Mouse (Mus musculus): ENCODE measurements around the gene Cntnap2.
"Not testable (repeated sequence)": the region's sequence is repeated elsewhere in the genome, so short reads cannot be mapped to it uniquely, and the experiment has no call there.

The Cntnap2 gene

DNA sequence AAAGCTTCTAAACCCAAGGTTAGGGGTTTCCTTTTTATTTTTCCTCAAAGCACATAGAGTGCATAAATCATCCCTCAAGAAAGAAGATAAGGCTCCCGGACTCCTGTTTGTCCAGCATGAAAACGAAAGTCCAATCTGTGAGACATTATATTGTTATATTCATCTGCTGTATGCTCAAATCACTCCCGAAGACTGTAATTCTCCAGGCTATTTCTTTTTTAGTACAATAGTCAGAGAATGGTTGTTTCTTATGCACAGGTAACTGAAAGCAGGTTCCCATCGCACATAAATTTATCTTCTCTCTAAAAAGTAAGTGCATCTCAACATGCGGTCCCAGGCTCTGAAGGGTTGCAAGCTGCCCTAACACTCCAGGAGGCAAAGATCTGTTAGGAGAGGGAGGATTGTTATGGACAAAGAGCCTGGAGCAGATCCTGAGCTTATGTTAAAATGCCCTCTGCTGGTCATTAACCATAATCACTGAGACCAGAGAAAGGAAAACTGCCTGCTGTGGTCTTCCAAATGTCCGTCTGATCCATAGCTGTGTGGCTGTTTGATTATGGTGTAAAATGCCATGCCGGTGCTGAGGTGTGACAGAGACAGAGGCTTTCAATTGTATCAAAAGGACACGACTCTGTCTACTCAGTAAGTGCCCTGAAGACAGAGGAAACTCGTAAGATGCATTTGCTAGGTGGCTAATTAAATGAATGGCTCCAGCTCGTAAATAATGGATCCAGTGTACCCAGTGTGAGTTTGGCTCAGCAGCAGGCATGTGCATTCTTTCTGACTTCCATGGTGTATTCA is 2116.4 kb downstream of the Cntnap2 start:
- DNase-seq (ENCODE audit: low spot score): peak; percentile 67

DNA sequence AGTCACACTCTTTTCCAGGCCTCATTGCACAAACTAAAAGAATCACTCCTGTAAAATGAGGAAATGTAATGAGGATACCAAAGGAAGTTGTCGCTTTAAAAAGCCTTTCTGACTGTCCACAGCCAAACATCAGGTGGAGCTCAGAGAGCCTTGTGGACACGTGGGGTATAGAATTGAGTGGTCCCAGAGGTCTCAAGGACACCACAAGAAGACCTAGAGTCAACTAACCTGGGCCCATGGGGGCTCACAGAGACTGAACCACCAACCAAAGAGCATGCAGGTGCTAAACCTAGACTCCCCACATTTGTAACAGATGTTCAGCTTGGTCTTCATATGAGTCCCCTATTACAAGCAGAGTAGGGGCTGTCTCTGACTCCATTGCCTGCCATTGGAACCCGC is 2117.0 kb downstream of the Cntnap2 start:
- DNase-seq (ENCODE audit: low spot score): not testable (repeated sequence)

DNA sequence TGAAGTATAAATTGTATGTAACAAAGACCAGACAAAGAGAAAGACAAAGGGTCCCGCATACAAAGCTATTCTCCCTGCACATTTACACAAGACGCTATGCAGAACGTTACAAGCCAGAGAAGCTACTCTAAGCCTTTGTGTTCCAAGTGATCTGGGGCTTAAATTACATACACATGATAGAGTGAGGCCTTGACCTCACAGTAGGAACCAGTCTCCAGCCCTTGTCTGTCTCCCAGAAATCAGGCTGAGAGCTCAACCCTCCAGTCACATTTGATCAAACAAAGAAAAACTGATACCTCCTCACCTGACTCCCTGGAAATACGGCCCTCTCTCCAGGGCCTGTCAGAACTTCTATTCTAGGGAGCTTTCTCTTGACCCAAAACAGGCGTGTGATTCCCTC is 2122.2 kb downstream of the Cntnap2 start:
- not testable (repeated sequence) for DNase-seq (ENCODE audit: low spot score)

DNA sequence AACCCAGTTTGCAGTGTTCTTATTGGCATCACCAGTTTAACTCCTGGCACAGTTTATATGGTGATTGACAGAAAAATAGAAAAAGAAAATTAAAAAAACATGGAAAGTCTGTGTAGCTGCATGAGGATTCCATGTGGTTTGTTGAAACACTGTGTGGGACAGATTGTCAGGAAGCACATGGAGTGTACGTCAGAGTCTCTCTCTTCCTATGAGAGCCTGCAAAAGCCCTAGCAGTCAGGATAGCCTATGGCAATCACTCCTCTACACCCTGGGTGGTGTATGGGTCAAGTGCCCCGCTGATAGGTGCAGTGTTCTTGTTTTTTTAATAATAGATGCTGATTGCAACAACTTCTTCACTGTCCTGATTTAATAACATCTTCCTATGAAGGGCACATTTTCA is 2123.1 kb downstream of the Cntnap2 start:
- DNase-seq (ENCODE audit: low spot score): peak; percentile 82

DNA sequence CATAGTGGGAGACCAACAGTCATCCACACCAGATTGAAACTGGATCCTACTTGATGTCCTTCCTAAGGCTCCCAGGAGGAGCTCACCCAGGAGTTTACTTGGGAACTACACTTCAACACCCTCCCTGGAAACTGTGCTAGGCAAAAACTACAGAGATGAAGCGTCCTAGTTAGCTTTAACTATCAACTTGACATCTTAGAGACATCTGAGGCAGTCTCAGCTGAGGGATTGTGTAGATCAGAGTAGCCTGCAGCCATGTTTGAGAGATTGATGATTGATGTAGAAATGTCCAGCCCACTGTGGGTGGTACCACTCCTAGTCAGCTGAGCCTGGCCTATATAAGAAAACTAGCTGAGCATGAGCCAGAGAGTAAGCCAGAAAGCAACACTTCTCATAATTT is 2123.6 kb downstream of the Cntnap2 start:
- DNase-seq (ENCODE audit: low spot score): peak; percentile 52

DNA sequence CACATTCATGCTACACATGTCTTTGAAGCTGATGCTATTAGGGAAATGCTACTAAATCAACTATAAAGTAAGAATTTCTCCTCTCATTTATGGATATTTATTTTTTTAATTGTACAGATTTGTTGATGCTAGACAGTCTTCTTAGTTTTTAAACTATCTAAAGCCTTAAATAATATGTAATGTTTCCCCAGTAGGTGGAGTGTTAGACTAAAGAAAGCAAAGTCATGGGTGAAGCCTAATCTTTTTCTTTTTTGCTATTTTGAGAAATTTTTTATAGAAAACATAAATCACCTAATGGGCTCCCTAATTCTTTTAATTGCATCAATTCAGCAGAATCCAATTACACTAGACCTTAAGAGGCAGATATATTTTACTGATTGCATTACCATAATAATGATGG is 2124.7 kb downstream of the Cntnap2 start:
- DNase-seq (ENCODE audit: low spot score): not testable (repeated sequence)

DNA sequence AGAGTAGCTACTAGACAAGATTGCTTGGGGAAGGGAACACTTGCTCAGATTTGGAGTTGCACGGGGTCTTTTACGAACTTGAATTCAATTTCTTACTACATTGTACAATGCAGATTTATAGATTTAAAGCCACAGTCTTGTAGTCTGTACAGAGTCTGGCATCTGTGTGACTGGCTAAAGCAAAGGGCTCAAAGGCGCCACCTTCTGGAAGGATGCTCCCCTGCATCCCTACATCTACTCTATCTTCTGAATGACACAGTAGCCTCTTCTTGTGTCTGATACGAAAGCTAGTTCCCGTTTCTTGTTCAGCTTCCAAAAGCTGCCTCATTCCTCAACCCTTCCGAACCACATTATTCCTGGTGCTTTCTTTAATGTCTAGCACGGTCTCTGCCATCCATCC is 2129.0 kb downstream of the Cntnap2 start:
- DNase-seq (ENCODE audit: low spot score): peak; percentile 57

DNA sequence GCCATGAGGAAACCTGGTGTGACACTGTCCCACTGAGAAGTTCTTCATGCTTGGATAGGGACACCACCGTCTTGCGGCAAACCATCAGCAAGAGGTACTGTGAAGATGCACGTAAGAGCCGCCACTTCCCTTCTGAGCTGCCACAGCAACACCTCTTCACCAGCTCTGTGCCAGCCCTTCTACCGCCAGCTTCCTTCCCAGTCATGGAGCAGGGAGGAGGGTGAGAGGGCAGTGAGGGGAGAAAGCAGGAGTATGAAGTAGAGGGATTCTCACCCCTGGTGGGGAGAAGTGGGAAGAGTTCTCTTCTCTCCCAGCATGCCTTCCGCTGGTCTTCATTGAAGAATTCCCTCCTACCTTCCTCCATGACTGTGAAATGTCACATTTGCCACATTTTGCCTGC is 2129.4 kb downstream of the Cntnap2 start:
- DNase-seq (ENCODE audit: low spot score): not testable (repeated sequence)

DNA sequence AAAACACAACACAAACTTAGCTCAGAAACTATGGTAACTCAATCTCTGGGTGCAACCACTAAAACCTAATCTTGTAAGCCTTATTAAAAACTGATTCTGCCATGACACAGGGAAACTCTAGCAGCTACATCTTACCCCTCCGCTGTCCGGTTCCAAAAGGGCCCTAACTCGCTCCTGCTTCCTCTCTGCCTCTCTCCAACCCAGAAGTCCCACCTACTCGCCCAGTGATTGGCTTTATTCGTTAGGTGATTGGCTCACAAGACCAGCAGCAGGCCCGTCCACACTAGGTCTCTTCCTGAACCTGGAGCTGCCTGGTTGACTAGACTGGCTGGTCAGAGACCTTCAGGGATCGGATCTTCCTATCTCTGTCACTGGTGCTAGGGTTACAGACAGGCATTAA is 2131.1 kb downstream of the Cntnap2 start:
- DNase-seq (ENCODE audit: low spot score): no peak

DNA sequence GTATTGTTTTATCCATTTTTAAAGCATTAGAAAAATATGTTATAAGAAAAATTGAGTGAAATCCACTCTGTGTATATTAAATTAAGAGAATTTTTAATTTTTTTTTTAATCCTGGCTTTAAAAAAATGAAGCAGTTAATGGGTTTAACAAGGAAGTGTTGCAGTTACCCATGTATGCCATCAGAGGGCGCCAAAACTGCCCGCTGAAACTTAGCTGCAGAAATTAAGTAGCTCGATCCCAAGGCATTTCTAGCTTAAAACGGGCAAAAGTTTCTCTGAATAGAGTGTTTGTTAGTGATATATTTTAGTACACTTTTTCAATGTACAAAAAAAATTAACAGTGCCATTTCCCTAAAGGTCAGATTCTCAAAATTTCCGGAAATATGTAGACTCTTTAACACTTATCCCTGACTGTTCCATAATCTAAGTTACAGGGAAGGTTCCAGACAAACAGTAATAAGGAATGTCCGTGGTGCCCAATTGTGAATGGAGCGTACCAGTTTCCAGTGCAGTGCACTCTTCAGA is 2132.2 kb downstream of the Cntnap2 start:
- peak; percentile 73 for DNase-seq (ENCODE audit: low spot score)

DNA sequence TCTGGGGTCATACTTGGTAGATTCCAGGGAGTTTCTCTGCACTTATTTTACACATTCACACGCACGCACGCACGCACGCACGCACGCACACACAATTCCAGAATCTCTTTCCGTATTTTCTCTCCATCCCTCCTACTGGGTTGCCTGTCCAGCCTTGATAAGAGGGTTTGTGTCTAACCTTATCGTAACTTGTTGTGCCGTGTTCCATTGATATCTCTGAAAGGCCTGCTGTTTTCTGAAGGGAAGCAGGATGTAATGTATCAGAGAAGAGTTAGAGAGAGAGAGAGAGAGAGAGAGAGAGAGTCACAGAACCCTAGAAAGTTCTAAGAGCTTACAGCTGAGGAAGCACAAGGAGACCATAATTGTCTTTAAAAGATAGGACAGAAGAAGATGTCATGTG is 2132.8 kb downstream of the Cntnap2 start:
- no peak for DNase-seq (ENCODE audit: low spot score)

DNA sequence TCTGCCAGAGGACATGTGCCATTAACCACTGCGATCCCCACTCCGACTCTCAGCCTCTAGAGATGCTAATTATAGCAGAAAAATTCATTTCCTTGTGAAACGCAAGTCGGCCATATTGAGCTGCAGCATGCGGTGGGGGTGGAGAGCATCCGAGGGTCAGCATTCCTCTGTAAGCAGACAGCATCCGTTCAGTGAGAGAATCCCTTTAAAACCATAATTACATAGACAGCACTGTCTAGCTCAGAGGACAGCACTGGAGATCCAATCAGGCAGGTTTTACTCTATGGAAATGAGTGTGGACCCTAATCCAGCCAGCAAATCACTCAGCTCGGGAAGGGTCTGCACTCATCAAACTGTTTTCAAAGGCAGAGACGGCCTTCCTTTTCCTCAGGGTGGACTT is 2133.3 kb downstream of the Cntnap2 start:
- no peak for DNase-seq (ENCODE audit: low spot score)

DNA sequence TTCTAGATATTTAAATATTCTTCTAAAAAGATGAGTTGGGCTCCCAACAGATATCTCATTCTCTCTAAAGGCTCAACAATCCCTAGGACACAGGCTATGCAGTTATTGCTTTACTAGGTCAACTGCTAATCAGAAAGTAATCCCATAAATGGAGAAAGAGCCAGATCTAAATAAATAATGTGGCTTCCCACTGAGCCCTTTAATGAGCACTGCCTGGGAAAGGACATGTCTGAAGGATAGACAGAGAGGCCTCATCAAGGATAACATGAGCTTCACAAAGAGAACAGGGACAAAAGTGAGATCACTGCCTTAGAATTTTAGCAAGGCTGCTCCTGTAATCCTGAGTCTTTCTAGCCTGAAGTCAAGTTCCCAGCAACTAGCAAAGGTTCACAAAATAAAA is 2138.4 kb downstream of the Cntnap2 start:
- DNase-seq (ENCODE audit: low spot score): no peak

DNA sequence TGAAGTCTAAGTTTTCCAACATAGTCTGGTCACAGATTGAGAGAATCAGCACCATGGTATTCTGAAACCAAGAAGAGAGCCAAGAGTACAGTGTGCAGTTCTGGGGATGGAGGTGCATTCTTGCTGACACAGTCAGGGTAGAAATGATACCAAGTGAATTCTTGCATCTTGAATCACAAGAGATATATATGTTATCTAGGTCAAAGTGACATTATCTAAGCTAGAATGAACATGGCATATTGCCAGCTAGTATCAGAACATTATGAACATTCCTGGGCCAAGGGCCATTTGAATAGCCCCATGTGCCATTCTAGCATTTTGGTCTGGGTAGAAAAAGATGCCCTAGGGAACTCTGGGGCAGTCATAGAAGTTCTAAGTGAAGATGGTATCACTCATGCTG is 2141.5 kb downstream of the Cntnap2 start:
- DNase-seq (ENCODE audit: low spot score): no peak

DNA sequence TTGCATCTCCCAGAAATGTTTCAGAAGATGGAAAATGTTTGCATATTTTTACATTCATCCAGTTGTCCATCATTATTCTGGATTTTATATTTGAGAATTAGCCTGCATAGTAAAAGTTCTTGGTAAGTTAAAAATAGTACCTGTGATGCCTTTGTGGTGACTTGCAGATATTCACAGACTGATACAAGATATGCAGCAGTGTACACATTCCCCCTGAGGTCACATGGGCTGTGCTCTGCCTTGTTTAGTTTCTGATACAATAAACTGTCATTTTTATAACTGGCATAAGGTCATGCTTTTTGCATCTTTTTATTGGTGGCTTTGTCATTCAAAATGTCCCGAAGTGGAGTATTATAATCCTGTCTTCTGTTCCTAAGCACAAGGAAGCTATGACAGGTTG is 2148.9 kb downstream of the Cntnap2 start:
- no peak for DNase-seq (ENCODE audit: low spot score)

DNA sequence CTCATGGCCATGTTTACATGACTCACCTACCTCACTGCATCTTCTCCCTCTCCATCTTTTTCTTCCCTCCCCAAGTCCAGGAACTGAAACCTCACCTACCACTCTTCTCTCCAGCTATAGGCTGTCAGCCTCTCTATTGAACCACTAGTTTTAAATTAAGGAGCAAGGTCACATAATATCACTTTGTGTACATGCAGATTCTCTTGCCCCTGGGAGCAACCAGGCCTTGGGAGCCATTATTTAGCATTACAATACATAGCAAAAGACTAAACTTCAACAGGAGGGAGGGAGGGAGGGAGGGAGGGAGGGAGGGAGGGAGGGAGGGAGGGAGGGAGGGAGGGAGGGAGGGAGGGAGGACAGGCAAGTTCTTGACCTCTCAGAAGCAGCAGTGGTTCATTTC is 2155.6 kb downstream of the Cntnap2 start:
- no peak for DNase-seq (ENCODE audit: low spot score)

DNA sequence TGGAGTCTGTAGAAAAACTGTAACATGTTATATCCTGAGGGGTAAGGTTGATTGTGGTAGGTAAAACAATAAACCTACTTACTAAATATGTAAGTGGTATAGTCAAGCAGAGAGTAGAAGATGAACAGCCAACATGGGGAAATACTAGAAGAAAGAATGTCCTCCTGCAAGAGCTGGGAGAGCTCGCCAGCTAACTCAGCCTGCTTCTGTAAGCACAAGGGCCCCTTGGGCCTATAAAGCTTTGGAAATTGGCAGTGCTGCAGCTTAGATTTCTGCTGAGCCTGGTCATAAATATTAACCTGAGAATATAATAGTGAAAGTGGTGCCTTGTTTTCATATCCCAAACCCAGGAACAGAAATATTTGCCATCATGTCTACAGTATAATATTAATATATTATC is 2164.4 kb downstream of the Cntnap2 start:
- DNase-seq (ENCODE audit: low spot score): not testable (repeated sequence)

DNA sequence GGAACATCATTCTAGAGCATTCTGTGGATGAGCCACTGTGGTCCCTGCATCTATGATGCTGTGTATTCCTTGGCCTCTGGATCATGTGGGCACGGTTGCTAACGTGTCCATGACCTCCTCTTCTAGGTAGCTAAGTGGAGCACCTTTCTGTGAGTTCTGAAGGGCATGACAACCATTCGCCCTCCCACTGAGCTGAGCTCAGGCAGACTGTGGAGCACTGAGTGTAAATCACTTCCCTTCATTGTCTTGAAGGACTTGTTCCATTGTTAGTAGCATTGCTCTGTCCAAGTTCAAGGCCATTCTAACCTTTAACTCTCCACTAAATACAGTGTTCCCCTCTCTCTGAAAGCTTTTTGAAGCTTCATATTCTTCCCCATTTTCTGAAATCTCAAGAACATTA is 2166.2 kb downstream of the Cntnap2 start:
- not testable (repeated sequence) for DNase-seq (ENCODE audit: low spot score)

DNA sequence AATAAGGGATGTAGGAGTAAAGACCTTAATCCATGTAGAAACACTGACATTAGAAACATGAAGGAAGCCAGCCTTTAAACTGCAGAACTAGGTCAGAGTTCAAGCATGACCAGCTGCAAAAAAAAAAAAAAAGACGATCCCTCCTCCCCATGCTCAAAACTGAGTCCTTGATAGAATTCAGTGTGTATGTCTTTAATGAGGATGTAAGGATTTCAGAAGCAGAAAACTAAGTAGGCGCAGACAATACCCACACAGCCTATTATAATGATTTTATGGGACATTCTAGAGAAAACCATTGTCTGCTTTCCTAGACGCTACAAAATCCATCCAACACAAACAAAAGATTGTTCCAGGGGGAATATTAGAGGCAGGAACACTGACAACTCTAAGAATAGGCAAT is 2168.4 kb downstream of the Cntnap2 start:
- no peak for DNase-seq (ENCODE audit: low spot score)

DNA sequence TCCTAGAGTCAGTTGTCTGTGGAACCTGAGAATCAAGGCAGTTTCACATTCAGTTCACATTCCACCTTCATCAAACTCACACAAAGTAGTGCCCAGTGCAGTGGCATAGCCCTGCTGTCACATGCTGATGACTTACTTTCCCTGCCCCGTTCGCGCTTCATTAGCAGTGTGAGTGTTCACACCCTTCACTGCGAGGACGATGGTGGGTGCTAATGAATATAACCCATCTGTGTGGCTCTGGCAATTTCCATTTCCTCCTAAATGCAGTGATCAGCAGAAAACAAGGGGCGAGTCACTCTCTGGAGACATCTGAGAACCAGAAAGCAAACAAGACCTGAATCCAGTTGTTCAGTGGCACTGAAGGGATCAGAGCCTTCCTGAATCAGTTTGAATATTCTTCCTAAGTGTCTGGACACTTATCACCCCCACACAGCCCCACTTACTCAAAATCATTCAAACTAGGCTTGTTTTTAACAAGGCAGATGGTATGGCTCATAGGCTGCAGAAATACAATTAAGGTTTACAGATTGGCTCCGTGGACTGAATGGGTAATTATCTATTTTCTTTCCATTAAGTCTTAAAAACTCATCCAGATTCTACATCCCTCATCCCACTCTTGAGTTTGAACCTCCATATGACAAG is 2169.6 kb downstream of the Cntnap2 start:
- DNase-seq (ENCODE audit: low spot score): no peak

DNA sequence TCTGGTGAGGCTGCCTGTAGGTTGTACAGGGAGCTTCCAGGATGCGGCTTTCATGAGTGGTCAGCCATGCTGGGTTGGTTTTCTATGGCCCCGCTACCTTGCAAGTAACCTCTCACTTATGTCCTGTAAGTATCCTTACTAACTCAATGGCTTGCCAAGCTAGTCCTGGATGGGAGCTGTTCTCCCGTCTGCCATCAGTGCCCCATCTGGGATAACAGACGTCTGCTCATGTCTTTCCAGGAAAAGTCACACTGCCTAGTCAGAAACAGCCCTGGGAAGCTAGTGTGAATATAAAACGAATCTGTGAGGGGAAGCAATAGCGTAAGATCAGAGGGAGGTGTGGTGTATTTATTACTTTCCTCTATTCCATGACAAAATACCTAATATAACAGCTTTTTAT is 2172.4 kb downstream of the Cntnap2 start:
- DNase-seq (ENCODE audit: low spot score): no peak

DNA sequence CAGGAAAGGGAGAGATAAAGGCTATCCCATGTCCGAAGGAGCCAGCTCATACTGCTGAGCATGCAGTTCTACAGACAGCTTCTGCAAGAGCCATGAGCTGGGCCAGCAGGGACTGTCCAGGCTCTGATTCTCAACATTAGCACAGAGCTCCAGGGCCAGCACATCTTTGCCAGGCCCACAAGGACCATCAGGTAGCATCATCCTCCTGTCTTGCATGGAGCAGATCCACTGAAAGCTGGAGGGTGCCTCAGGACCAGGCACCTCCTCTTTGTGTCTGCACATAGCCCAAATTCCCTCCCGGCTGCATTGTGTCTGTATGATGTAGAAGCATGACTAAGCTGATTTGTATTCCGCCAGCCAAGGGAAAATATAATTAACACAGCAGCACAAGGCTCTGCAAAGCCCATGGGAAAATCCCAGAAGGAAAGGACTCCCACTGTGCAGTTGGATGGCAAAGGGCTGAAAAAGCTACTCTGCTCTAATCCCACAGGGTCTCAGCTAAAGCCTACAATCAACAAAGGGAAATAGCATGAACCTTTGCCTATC is 2180.3 kb downstream of the Cntnap2 start:
- no peak for DNase-seq (ENCODE audit: low spot score)

DNA sequence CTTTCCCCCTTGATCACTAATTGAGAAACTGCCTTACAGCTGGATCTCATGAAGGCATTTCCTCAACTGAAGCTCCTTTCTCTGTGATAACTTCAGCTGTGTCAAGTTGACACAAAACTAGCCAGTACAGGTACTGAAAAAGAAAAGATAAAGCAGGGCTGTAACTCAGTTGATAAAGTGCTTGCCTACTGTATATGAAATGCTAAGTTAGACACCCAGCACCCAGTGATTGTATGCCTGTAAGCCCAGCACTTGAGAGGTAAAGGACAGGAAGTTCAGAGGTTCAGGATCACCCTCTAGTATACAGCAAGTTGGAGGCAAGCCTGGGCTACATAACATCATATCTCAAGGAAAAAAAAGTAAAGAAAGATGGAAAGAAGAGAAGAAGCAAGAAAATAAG is 2182.2 kb downstream of the Cntnap2 start:
- DNase-seq (ENCODE audit: low spot score): no peak

Data from adipocyte (in vitro differentiated cells).